Mouse (Mus musculus) effector memory CD4-positive, alpha-beta T cell, adult 7 months (primary cell): Measurements from ENCODE around the gene 4921530L21Rik. TPM values are rescaled to one million over a fixed set of nuclear protein-coding genes. Genes with fewer than 3 reads are reported as not detected.

Source experiments
- polyA plus RNA-seq: library from polyadenylated mRNA; unstranded; fragments of 100-300 nt; shearing (Covaris generic); gene quantifications from one replicate; pipeline ENCODE4 v1.2.1, GENCODE M21; 2017

The 4921530L21Rik gene
- not detected for polyA plus RNA-seq

DNA sequence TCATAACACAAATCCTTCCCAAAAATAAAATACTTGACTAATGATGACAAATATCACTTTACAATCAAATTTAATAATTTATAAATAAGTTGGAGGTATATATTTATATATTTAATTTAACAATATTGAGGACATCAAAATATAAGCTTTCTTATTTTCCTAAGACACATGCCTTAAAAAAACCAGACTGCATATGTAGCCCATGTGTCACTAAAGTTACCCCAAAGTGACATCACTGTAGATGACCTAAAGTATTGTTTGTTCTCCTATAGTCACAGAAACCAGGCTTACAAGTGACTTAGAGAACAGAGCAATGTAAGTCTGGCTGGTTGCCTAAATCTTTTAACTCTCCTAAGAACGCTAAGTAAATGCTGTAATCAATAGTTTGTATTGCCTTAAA, at the start of gene 4921530L21Rik:
Gene 4921530L21Rik (plus strand): TSS at position 301 of the 400 bp plus-strand sequence.

